Mouse (Mus musculus) midbrain, embryonic 16.5 days (tissue): ENCODE measurements around the gene Oas1c. TPM values are rescaled to one million over a fixed set of nuclear protein-coding genes. Genes with fewer than 3 reads are reported as not detected.
"Not testable (repeated sequence)": the region's sequence is repeated elsewhere in the genome, so short reads cannot be mapped to it uniquely, and the experiment has no call there.

ENCODE experiments used
- ATAC-seq: fragments of 200-750 bp; cut with Nextera tagmentation; 2 replicates; pipeline ENCODE4 v1.8.0; 2017; ENCODE audit warnings: moderate TSS enrichment
- H3K27ac ChIP-seq: fragments of 300-500 bp; sonication (generic); 2 replicates; pipeline ENCODE4 v1.5.1; 2014; ENCODE audit warnings: mild to moderate bottlenecking, low read length, mixed read lengths
- H3K27me3 ChIP-seq: fragments of 300-500 bp; sonication (generic); 2 replicates; pipeline ENCODE4 v1.6.1; 2014; ENCODE audit warnings: low read depth, low read length, mixed read lengths; ENCODE audit not compliant: control insufficient read depth, insufficient read depth
- H3K36me3 ChIP-seq: fragments of 300-500 bp; sonication (generic); 2 replicates; pipeline ENCODE4 v1.6.1; 2014; ENCODE audit warnings: mild to moderate bottlenecking, low read length, moderate library complexity, mixed read lengths; ENCODE audit not compliant: control insufficient read depth, insufficient read depth
- H3K4me1 ChIP-seq: fragments of 300-500 bp; sonication (generic); 2 replicates; pipeline ENCODE4 v1.6.1; 2014; ENCODE audit warnings: mild to moderate bottlenecking, low read length, mixed read lengths; ENCODE audit not compliant: control insufficient read depth, insufficient read depth
- H3K4me2 ChIP-seq: fragments of 300-500 bp; sonication (generic); 2 replicates; pipeline ENCODE4 v1.6.1; 2014; ENCODE audit warnings: mild to moderate bottlenecking, low read length, mixed read lengths
- H3K4me3 ChIP-seq: fragments of 300-500 bp; sonication (generic); 2 replicates; pipeline ENCODE4 v1.5.1; 2014; ENCODE audit warnings: low read depth, mild to moderate bottlenecking, low read length, moderate library complexity, mixed read lengths
- H3K9ac ChIP-seq: fragments of 300-500 bp; sonication (generic); 2 replicates; pipeline ENCODE4 v1.6.1; 2014; ENCODE audit warnings: low read depth, low read length, mixed read lengths
- H3K9me3 ChIP-seq: fragments of 300-500 bp; sonication (generic); replicated peaks from 2 replicates; pipeline ENCODE4 v1.6.1; 2014; ENCODE audit warnings: mild to moderate bottlenecking, low read length, mixed read lengths; ENCODE audit not compliant: control insufficient read depth, poor library complexity, severe bottlenecking
- WGBS: fragments of 180-500 bp; shearing (Covaris S2); extraction: QIAGEN DNeasy Blood & Tissue Kit; methylation state at CpG from one replicate; pipeline ENCODE4 v1.1.7; 2014; 5-methylcytosine and 5-hydroxymethylcytosine counted together
- polyA plus RNA-seq: library from polyadenylated mRNA; unstranded; fragments of >200 nt; fragmentation: Nextera tagmentation; extraction: Ambion mirVana; gene quantifications from 2 replicates; pipeline ENCODE4 v1.2.1, GENCODE M21; 2015

Gene Oas1c
- polyA plus RNA-seq, 1 experiment from 2014 or later: 0.45 TPM

- no peak overlapping the region for H3K4me3 ChIP-seq
- WGBS: 86% methylated on average over 4 of the region's 4 CpGs
- H3K4me1 ChIP-seq: peaks cover 3% of the 10 kb centered on the region; the same call in 1 of the 2 replicates
- H3K9ac ChIP-seq: no peak overlapping the region
- no peaks in the 10 kb centered on the region for H3K27me3 ChIP-seq
- H3K9me3 ChIP-seq: no peaks in the 10 kb centered on the region
- ATAC-seq: no peak
- H3K4me2 ChIP-seq: no peak overlapping the region
- H3K27ac ChIP-seq: no peak overlapping the region
- H3K36me3 ChIP-seq: no peaks in the 10 kb centered on the region
These were observed 18.7 kb upstream of the Oas1c start for GRCm38 (mm10) chr5:120831031-120831430.

GRCm38 (mm10) chr5:120818999-120819398 is 6.7 kb upstream of the Oas1c start:
- Histone ChIP-seq H3K27ac (no peak overlapping the region), H3K9me3 (peaks cover 7% of the 10 kb centered on the region; the same call in 1 of the 2 replicates), H3K4me3 (no peak overlapping the region), H3K27me3 (no peaks in the 10 kb centered on the region), H3K4me2 (no peak overlapping the region), H3K36me3 (no peaks in the 10 kb centered on the region), H3K4me1 (no peaks in the 10 kb centered on the region), H3K9ac (no peak overlapping the region)
- no peak for ATAC-seq

- 60% methylated on average over 3 of the region's 3 CpGs for WGBS
- ATAC-seq: no peak
- Histone ChIP-seq H3K4me1 (peaks cover 5% of the 10 kb centered on the region), H3K36me3 (no peaks in the 10 kb centered on the region), H3K27me3 (no peaks in the 10 kb centered on the region), H3K4me2 (no peak overlapping the region), H3K27ac (no peak overlapping the region), H3K9me3 (peaks cover 7% of the 10 kb centered on the region; the same call in 1 of the 2 replicates), H3K4me3 (no peak overlapping the region), H3K9ac (no peak overlapping the region)
These were observed 3.6 kb upstream of the Oas1c start for GRCm38 (mm10) chr5:120815949-120816348.

GRCm38 (mm10) chr5:120813023-120813422 is 709 bp upstream of the Oas1c start:
- H3K27me3 ChIP-seq: no peaks in the 10 kb centered on the region
- peak overlapping the region; percentile 40; the same call in 1 of the 2 replicates for H3K4me2 ChIP-seq
- H3K36me3 ChIP-seq: no peaks in the 10 kb centered on the region
- no peak for ATAC-seq
- H3K9ac ChIP-seq: no peak overlapping the region
- no peaks in the 10 kb centered on the region for H3K9me3 ChIP-seq
- no peak overlapping the region for H3K4me3 ChIP-seq
- WGBS: 80% methylated on average over 6 of the region's 6 CpGs
- H3K27ac ChIP-seq: no peak overlapping the region
- peaks cover 5% of the 10 kb centered on the region for H3K4me1 ChIP-seq

GRCm38 (mm10) chr5:120809171-120809570 is 3.1 kb downstream of the Oas1c start:
- H3K36me3 ChIP-seq: no peaks in the 10 kb centered on the region
- H3K4me2 ChIP-seq: no peak overlapping the region
- no peaks in the 10 kb centered on the region for H3K27me3 ChIP-seq
- peaks cover 5% of the 10 kb centered on the region for H3K4me1 ChIP-seq
- H3K9me3 ChIP-seq: 0 out of 2 replicates have a peak, but pooled peaks cover 2% of the 10 kb centered on the region
- H3K4me3 ChIP-seq: no peak overlapping the region
- no peak overlapping the region for H3K27ac ChIP-seq
- H3K9ac ChIP-seq: no peak overlapping the region
- WGBS: 30% methylated on average over 6 of the region's 6 CpGs
- no peak for ATAC-seq

GRCm38 (mm10) chr5:120806458-120806857 is 5.9 kb downstream of the Oas1c start:
- no peak overlapping the region for H3K4me2 ChIP-seq
- H3K9me3 ChIP-seq: 0 out of 2 replicates have a peak, but pooled peaks cover 2% of the 10 kb centered on the region
- H3K36me3 ChIP-seq: no peaks in the 10 kb centered on the region
- no peak overlapping the region for H3K9ac ChIP-seq
- no peaks in the 10 kb centered on the region for H3K27me3 ChIP-seq
- H3K4me1 ChIP-seq: peaks cover 1% of the 10 kb centered on the region; the same call in 1 of the 2 replicates
- no peak for ATAC-seq
- H3K4me3 ChIP-seq: no peak overlapping the region
- 94% methylated on average over 1 of the region's 1 CpGs for WGBS
- no peak overlapping the region for H3K27ac ChIP-seq

GRCm38 (mm10) chr5:120803596-120803995 is 8.7 kb downstream of the Oas1c start:
- H3K9me3 ChIP-seq: 0 out of 2 replicates have a peak, but pooled peaks cover 2% of the 10 kb centered on the region
- H3K9ac ChIP-seq: no peak overlapping the region
- WGBS: 80% methylated on average over 2 of the region's 2 CpGs
- H3K36me3 ChIP-seq: no peaks in the 10 kb centered on the region
- H3K27ac ChIP-seq: no peak overlapping the region
- no peak overlapping the region for H3K4me3 ChIP-seq
- no peaks in the 10 kb centered on the region for H3K27me3 ChIP-seq
- no peak for ATAC-seq
- no peak overlapping the region for H3K4me2 ChIP-seq
- no peaks in the 10 kb centered on the region for H3K4me1 ChIP-seq

GRCm38 (mm10) chr5:120798943-120799342 is 13.4 kb downstream of the Oas1c start:
- 64% methylated on average over 2 of the region's 2 CpGs for WGBS
- not testable (repeated sequence) for H3K4me3 ChIP-seq, H3K27me3 ChIP-seq, H3K4me2 ChIP-seq, H3K9me3 ChIP-seq, H3K36me3 ChIP-seq, ATAC-seq, H3K9ac ChIP-seq, H3K4me1 ChIP-seq, H3K27ac ChIP-seq

- not testable (repeated sequence) for H3K4me1 ChIP-seq, ATAC-seq, H3K4me3 ChIP-seq, H3K27ac ChIP-seq, H3K36me3 ChIP-seq, H3K9ac ChIP-seq, H3K27me3 ChIP-seq, H3K9me3 ChIP-seq, H3K4me2 ChIP-seq
- 83% methylated on average over 5 of the region's 5 CpGs for WGBS
These were observed 14.2 kb downstream of the Oas1c start for GRCm38 (mm10) chr5:120798147-120798546.
